Mouse (Mus musculus): ENCODE data around the gene Hal. TPM values are rescaled to one million over a fixed set of nuclear protein-coding genes. Genes with fewer than 3 reads are reported as not detected.

The Hal gene
- polyA plus RNA-seq, 1 experiment from 2014 or later: 0.29 TPM

DNA sequence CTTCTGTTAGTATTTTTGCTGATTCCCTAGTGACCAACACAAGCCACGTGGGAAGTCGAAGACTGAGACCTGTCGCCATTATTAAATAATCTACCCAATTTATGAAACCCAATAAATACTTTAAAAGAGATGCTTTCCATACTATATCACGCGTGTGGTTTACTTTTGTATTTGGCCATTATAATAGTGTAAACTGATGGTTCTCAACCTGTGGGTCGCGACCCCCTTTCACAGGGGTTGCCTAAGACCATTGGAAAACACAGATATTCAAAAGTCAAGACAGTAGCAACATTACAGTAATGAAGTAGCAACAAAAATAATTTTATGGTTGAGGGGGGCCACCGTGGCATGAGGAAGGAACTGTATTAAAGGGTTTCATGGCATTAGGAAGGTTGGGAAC, 30.6 kb downstream of the Hal start:
- WGBS: 90% methylated on average over 8 of the region's 8 CpGs
- ATAC-seq (ENCODE audit: insufficient number of reproducible peaks, low FRiP score, low TSS enrichment, low read depth) (no peak), DNase-seq (ENCODE audit: low spot score) (no peak)
- no peak overlapping the region for H3K27ac ChIP-seq (replicated peaks; ENCODE audit: low read depth, low read length)
- no peaks in the 10 kb centered on the region for H3K27me3 ChIP-seq (ENCODE audit: control insufficient read depth, insufficient read depth, low read length)
- H3K4me2 ChIP-seq (ENCODE audit: low read depth, severe bottlenecking): no peak overlapping the region
- H3K36me3 ChIP-seq (ENCODE audit: control insufficient read depth, insufficient read depth, low read length): no peaks in the 10 kb centered on the region
- no peak overlapping the region for H3K4me3 ChIP-seq (ENCODE audit: low read depth, low read length)
- H3K9me3 ChIP-seq (ENCODE audit: control insufficient read depth, low read length): no peaks in the 10 kb centered on the region
- no peaks in the 10 kb centered on the region for H3K4me1 ChIP-seq (ENCODE audit: control insufficient read depth, insufficient read depth, low read length)
- no peak overlapping the region for H3K9ac ChIP-seq (ENCODE audit: low read length)

DNA sequence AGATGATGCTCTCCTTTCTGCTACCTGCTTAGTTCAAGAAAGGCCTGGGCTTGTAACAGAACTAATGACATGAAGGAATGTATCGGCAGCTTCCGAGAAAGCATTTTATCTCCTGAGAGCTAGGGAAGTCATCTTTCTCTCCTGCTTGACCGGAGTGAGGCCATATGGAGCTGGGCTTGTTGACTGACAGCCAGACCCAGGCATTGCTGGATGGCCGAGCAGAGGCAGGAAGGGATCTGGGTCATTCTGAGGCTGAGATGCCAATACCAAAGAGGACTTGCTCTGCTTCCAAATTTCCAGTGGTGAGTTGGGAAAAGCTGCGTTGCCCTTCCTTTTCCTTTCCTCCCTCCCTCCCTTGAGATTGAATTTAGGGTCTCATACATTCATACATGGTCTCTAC, 31.2 kb downstream of the Hal start:
- Histone ChIP-seq H3K9me3 (ENCODE audit: control insufficient read depth, low read length) (no peaks in the 10 kb centered on the region), H3K36me3 (ENCODE audit: control insufficient read depth, insufficient read depth, low read length) (no peaks in the 10 kb centered on the region), H3K9ac (ENCODE audit: low read length) (no peak overlapping the region), H3K4me2 (ENCODE audit: low read depth, severe bottlenecking) (no peak overlapping the region), H3K27ac (replicated peaks; ENCODE audit: low read depth, low read length) (no peak overlapping the region), H3K27me3 (ENCODE audit: control insufficient read depth, insufficient read depth, low read length) (no peaks in the 10 kb centered on the region), H3K4me1 (ENCODE audit: control insufficient read depth, insufficient read depth, low read length) (no peaks in the 10 kb centered on the region), H3K4me3 (ENCODE audit: low read depth, low read length) (no peak overlapping the region)
- 85% methylated on average over 5 of the region's 5 CpGs for WGBS
- DNase-seq (ENCODE audit: low spot score) (no peak), ATAC-seq (ENCODE audit: insufficient number of reproducible peaks, low FRiP score, low TSS enrichment, low read depth) (no peak)

GRCm38 (mm10) chr10:93520994-93521393, 32.4 kb downstream of the Hal start:
- Histone ChIP-seq H3K9ac (ENCODE audit: low read length) (no peak overlapping the region), H3K4me2 (ENCODE audit: low read depth, severe bottlenecking) (no peak overlapping the region), H3K27ac (replicated peaks; ENCODE audit: low read depth, low read length) (no peak overlapping the region), H3K4me1 (ENCODE audit: control insufficient read depth, insufficient read depth, low read length) (no peaks in the 10 kb centered on the region), H3K36me3 (ENCODE audit: control insufficient read depth, insufficient read depth, low read length) (no peaks in the 10 kb centered on the region), H3K9me3 (ENCODE audit: control insufficient read depth, low read length) (no peaks in the 10 kb centered on the region), H3K27me3 (ENCODE audit: control insufficient read depth, insufficient read depth, low read length) (no peaks in the 10 kb centered on the region), H3K4me3 (ENCODE audit: low read depth, low read length) (no peak overlapping the region)
- 71% methylated on average over 4 of the region's 4 CpGs for WGBS
- ATAC-seq (ENCODE audit: insufficient number of reproducible peaks, low FRiP score, low TSS enrichment, low read depth): no peak
- no peak for DNase-seq (ENCODE audit: low spot score)

GRCm38 (mm10) chr10:93525329-93525728, 36.8 kb downstream of the Hal start:
- WGBS: 58% methylated on average over 1 of the region's 1 CpGs
- Histone ChIP-seq H3K9ac (ENCODE audit: low read length) (no peak overlapping the region), H3K4me3 (ENCODE audit: low read depth, low read length) (no peak overlapping the region), H3K36me3 (ENCODE audit: control insufficient read depth, insufficient read depth, low read length) (no peaks in the 10 kb centered on the region), H3K27me3 (ENCODE audit: control insufficient read depth, insufficient read depth, low read length) (no peaks in the 10 kb centered on the region), H3K4me1 (ENCODE audit: control insufficient read depth, insufficient read depth, low read length) (no peaks in the 10 kb centered on the region), H3K4me2 (ENCODE audit: low read depth, severe bottlenecking) (no peak overlapping the region), H3K27ac (replicated peaks; ENCODE audit: low read depth, low read length) (no peak overlapping the region), H3K9me3 (ENCODE audit: control insufficient read depth, low read length) (no peaks in the 10 kb centered on the region)
- DNase-seq (ENCODE audit: low spot score) (no peak), ATAC-seq (ENCODE audit: insufficient number of reproducible peaks, low FRiP score, low TSS enrichment, low read depth) (no peak)

DNA sequence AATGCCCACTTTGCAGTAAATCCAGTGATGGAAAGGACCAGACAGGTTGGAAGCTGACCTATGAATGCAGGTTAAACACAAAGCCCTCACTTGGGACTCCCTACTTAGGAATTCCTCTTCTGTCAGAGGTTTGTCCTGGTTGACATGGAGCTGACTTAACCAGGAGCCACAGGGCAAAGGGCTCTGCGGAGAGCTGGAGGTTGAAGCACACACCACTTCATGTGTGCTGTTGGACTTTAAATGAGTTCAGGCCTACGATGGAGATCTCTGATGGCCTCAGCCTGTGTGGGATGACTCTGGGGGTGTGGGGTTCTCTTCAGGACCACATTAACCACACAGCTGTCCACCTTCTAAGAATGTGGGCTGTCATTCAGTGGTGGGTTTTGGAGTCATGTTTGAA, 49.7 kb downstream of the Hal start:
- Histone ChIP-seq H3K4me2 (ENCODE audit: low read depth, severe bottlenecking) (no peak overlapping the region), H3K9ac (ENCODE audit: low read length) (no peak overlapping the region), H3K27me3 (ENCODE audit: control insufficient read depth, insufficient read depth, low read length) (0 out of 2 replicates have a peak, but pooled peaks cover 2% of the 10 kb centered on the region), H3K36me3 (ENCODE audit: control insufficient read depth, insufficient read depth, low read length) (no peaks in the 10 kb centered on the region), H3K4me1 (ENCODE audit: control insufficient read depth, insufficient read depth, low read length) (0 out of 2 replicates have a peak, but pooled peaks cover 7% of the 10 kb centered on the region), H3K27ac (replicated peaks; ENCODE audit: low read depth, low read length) (no peak overlapping the region), H3K4me3 (ENCODE audit: low read depth, low read length) (no peak overlapping the region), H3K9me3 (ENCODE audit: control insufficient read depth, low read length) (no peaks in the 10 kb centered on the region)
- no peak for DNase-seq (ENCODE audit: low spot score)
- WGBS: 79% methylated on average over 2 of the region's 2 CpGs
- no peak for ATAC-seq (ENCODE audit: insufficient number of reproducible peaks, low FRiP score, low TSS enrichment, low read depth)

- Histone ChIP-seq H3K9ac (ENCODE audit: low read length) (no peak overlapping the region), H3K27ac (replicated peaks; ENCODE audit: low read depth, low read length) (no peak overlapping the region), H3K4me3 (ENCODE audit: low read depth, low read length) (no peak overlapping the region), H3K36me3 (ENCODE audit: control insufficient read depth, insufficient read depth, low read length) (no peaks in the 10 kb centered on the region), H3K4me1 (ENCODE audit: control insufficient read depth, insufficient read depth, low read length) (0 out of 2 replicates have a peak, but pooled peaks cover 7% of the 10 kb centered on the region), H3K9me3 (ENCODE audit: control insufficient read depth, low read length) (no peaks in the 10 kb centered on the region), H3K4me2 (ENCODE audit: low read depth, severe bottlenecking) (no peak overlapping the region), H3K27me3 (ENCODE audit: control insufficient read depth, insufficient read depth, low read length) (0 out of 2 replicates have a peak, but pooled peaks cover 2% of the 10 kb centered on the region)
- WGBS: 27% methylated on average over 6 of the region's 6 CpGs
- DNase-seq (ENCODE audit: low spot score) (no peak), ATAC-seq (ENCODE audit: insufficient number of reproducible peaks, low FRiP score, low TSS enrichment, low read depth) (no peak)
Measured at GRCm38 (mm10) chr10:93538818-93539217, 50.2 kb downstream of the Hal start.

- 4% methylated on average over 35 of the region's 35 CpGs for WGBS
Measured at GRCm38 (mm10) chr10:93539775-93540430, 51.3 kb downstream of the Hal start, which contains the start of gene Amdhd1. Amdhd1 (minus strand) TSS chr10:93540033.

DNA sequence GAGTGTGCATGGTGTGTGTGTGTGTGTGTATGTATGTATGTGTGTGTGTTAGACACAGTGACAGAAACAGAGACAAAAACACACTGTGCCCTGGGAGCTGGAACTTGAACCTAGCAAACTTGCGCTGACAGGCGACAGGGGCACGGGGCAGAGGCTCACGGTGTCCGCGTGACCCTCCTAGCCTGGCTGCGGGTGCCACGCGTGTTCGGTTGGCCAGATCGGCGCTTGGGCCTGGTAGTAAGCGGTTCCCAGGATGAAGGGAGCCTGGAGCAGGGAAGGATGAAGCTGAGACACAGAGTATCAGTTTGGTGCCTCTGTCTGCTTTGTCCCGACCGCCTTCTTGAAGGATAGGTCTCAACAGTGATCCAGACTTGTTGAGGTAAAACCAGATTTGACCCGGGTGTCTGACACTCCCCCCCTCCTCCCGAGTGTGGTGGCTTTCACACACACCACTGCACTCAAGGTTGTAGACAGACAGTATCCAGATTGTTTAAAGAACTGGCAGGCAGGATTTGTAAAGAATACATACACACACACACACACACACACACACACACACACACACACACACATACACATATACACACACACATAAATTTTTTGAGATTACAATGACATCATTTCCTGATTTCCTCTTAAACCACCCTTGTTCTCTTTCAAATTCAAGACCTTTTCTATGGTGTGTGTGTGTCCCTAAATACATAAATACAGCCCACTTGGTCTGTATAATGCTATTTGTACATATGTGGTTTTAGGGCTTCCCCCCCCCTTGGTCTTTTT, 52.1 kb downstream of the Hal start, which contains the start of gene Ccdc38:
Ccdc38 (plus strand) TSS at position 202 of the 780 bp plus-strand sequence.
- Histone ChIP-seq H3K4me1 (ENCODE audit: control insufficient read depth, insufficient read depth, low read length) (0 out of 2 replicates have a peak, but pooled peaks cover 4% of the 10 kb centered on the region), H3K36me3 (ENCODE audit: control insufficient read depth, insufficient read depth, low read length) (no peaks in the 10 kb centered on the region), H3K27me3 (ENCODE audit: control insufficient read depth, insufficient read depth, low read length) (no peaks in the 10 kb centered on the region), H3K27ac (replicated peaks; ENCODE audit: low read depth, low read length) (no peak within 1 kb of the TSS), H3K4me2 (ENCODE audit: low read depth, severe bottlenecking) (peak within 1 kb of the TSS; percentile 70), H3K9ac (ENCODE audit: low read length) (0 out of 2 replicates have a peak within 1 kb of the TSS, but pooled peaks have one; percentile 40), H3K4me3 (ENCODE audit: low read depth, low read length) (peak within 1 kb of the TSS; percentile 30), H3K9me3 (ENCODE audit: control insufficient read depth, low read length) (no peaks in the 10 kb centered on the region)
- DNase-seq (ENCODE audit: low spot score) (no peak), ATAC-seq (ENCODE audit: insufficient number of reproducible peaks, low FRiP score, low TSS enrichment, low read depth) (no peak)
- WGBS: 67% methylated on average over 17 of the region's 17 CpGs

More at GRCm38 (mm10) chr10:93539775-93540430, 51.3 kb downstream of the Hal start, which contains the start of gene Amdhd1:
- no peak within 1 kb of the TSS for H3K27ac ChIP-seq (replicated peaks; ENCODE audit: low read depth, low read length)
- H3K9me3 ChIP-seq (ENCODE audit: control insufficient read depth, low read length): no peaks in the 10 kb centered on the region
- peak; percentile 61 for ATAC-seq (ENCODE audit: insufficient number of reproducible peaks, low FRiP score, low TSS enrichment, low read depth)
- H3K36me3 ChIP-seq (ENCODE audit: control insufficient read depth, insufficient read depth, low read length): no peaks in the 10 kb centered on the region
- DNase-seq (ENCODE audit: low spot score): peak; percentile 83
- H3K4me3 ChIP-seq (ENCODE audit: low read depth, low read length): peak within 1 kb of the TSS; percentile 30
- H3K27me3 ChIP-seq (ENCODE audit: control insufficient read depth, insufficient read depth, low read length): no peaks in the 10 kb centered on the region
- H3K9ac ChIP-seq (ENCODE audit: low read length): 0 out of 2 replicates have a peak within 1 kb of the TSS, but pooled peaks have one; percentile 40
- 0 out of 2 replicates have a peak, but pooled peaks cover 4% of the 10 kb centered on the region for H3K4me1 ChIP-seq (ENCODE audit: control insufficient read depth, insufficient read depth, low read length)
- H3K4me2 ChIP-seq (ENCODE audit: low read depth, severe bottlenecking): peak within 1 kb of the TSS; percentile 70
